Mouse (Mus musculus) thymus, adult 2 months (tissue): ENCODE measurements at regions not wholly inside any gene's neighbourhood (a gene's known extent, or its start where the extent isn't known, plus 50 kb on each side); places are given as distances from the start of the nearest gene placed in this dataset.

Experiments used
- CTCF ChIP-seq: fragments of 200-500 bp; IDR thresholded peaks from 2 replicates; pipeline ENCODE4 v1.5.1; 2012; ENCODE audit warnings: mild to moderate bottlenecking, control low read depth, low read length, moderate library complexity, borderline replicate concordance; ENCODE audit not compliant: control insufficient read depth, poor library complexity, insufficient read depth; ENCODE audit errors: extremely low read depth
- POLR2A ChIP-seq: fragments of 200-500 bp; IDR thresholded peaks from 2 replicates; pipeline ENCODE4 v1.6.1; 2012; ENCODE audit warnings: mild to moderate bottlenecking, low read length, control low read depth, moderate library complexity; ENCODE audit not compliant: control insufficient read depth, poor library complexity, insufficient read depth; ENCODE audit errors: extremely low read depth

GRCm38 (mm10) chr16:78454509-78454908 is 77.5 kb upstream of the Btg3 start:
- TF ChIP-seq CTCF (no peak), POLR2A (no peak)
